Mouse (Mus musculus) megakaryocyte, adult 5-6 weeks (primary cell): ENCODE measurements around the gene Epm2aip1. TPM values are rescaled to one million over a fixed set of nuclear protein-coding genes. Genes with fewer than 3 reads are reported as not detected.

Source experiments
- ATAC-seq: 2 replicates; pipeline ENCODE4 v1.8.0; 2016; ENCODE audit warnings: mild to moderate bottlenecking, inconsistent platforms; ENCODE audit not compliant: poor library complexity, severe bottlenecking
- total RNA-seq, 2 experiments: library from RNA; stranded (forward) in 1 of 2; stranded (reverse) in 1 of 2; fragments of 153-499, 151-499 nt in 1 of 2; fragments of 221-1000, 200-1000 nt in 1 of 2; gene quantifications; 2 replicates each; pipeline versions ENCODE4 v1.2.3 to v1.2.4; 2015 to 2017

Epm2aip1 gene
- total RNA-seq (2015) = 13.7 and 15.3 TPM in 2 replicates
- 12.2 and 16.1 TPM in 2 replicates for total RNA-seq (2017)

DNA sequence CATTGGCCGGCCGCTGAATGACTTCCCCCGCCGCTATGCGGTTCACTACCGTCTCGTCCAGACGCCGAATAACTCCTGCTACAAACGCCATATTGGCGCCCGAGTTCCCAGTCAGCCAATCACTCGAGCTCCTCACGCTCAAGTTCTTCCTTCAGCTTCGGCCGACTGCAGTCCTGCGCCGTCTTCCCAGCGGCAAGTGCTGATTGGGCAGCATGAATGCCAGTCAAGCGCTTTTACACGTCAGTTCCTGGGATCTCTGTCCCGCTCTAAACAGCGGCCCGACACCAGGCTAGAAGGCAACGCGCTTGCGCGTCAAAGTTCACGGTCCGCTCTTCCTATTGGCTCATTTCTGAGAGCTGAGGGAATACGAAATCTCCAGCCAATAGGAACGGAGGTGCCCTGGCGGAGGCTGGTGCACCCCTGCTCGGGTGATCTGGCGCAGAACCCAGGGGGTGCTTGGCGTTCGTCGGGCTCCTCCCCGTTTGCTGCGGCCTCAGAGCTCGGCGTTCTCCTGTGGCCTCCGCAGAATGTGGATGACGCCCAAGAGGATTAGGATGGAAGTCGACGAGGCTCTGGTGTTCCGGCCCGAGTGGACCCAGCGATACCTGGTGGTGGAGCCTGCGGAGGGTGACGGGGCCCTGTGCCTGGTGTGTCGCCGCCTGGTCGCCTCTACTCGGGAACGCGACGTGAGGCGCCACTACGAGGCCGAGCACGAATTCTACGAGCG lies at the start of gene Epm2aip1, which contains the start of gene Mlh1:
Gene Epm2aip1, plus strand, starts transcription at position 496 of the 727 bp plus-strand sequence.
Gene Mlh1, minus strand, starts transcription at position 358 of the 727 bp plus-strand sequence.
- peak; percentile 89 for ATAC-seq

DNA sequence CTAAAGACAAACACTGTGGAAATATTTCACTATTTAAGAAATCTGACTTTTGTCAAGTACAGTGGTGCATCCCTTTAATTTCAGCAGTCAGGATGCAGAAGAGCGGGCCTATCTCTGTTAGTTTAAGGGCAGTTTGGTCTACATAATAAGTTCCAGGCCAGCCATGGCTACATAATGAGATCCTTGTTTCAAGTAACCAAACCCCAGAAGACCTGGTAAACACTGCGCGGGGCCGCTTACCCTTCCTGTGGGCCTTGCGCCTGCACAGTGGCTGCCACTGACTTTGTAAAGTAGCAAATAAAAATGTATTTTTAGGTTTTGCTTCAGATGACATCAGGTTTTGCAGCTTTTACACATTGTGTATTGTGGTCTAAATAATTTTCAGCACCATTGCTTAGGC lies 48.3 kb upstream of the Epm2aip1 start:
- no peak for ATAC-seq

DNA sequence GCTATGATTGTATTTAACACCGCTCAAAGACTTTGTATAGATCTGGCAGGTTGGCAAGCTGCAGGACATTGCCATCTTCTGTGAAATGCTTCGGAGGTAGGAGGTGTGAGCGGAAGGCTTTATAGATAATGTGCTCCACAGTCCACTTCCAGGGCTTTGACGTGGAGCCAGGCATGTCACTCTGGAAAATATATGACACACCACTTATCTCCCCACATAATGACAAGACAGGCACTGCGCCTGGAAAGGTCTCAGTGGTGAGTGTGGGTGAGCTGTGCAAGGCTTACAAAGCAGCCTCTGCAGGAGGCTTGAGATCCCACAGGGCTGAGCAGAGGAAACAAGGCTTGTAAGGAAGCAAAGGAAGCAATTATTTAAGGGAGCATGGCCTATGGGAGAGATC lies 43.3 kb upstream of the Epm2aip1 start:
- ATAC-seq = no peak

DNA sequence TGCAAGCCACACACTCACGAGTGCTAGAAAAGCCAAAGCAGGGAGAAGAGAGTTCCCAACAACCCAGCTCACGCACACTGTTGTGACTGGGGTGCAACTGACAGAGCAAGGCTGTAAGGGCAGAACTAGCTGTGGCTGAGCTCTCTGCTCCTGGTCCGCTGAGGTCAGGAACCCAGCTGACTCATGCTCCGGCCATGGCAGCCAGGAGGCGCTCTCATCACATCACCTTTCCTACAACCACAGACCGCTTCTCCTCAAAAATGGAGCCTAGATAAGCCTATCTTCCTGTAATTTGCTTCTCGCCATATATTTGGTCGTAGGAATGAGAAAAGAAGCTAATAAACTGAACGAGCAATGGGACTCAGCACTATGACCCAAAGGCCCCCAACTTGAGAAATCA lies 37.0 kb upstream of the Epm2aip1 start:
- no peak for ATAC-seq

DNA sequence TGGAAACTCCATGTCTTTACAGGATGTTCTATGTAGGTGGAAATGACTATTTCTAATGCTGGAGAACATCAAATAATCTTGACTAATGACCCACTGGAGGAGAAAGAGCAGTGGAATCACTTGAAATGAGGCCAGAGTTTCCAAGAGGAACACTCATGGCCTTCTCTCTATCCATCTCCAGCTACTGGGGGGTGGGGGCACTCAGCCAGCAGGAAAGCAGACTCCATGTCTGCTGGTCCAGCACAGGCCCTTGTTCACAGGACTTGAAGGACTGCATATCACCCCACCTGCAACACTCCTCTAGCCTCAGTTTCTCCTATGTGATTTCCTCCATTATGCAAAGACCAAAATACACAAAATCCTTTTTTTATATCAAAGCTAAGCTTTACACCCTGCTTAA lies 34.0 kb upstream of the Epm2aip1 start:
- ATAC-seq = no peak

DNA sequence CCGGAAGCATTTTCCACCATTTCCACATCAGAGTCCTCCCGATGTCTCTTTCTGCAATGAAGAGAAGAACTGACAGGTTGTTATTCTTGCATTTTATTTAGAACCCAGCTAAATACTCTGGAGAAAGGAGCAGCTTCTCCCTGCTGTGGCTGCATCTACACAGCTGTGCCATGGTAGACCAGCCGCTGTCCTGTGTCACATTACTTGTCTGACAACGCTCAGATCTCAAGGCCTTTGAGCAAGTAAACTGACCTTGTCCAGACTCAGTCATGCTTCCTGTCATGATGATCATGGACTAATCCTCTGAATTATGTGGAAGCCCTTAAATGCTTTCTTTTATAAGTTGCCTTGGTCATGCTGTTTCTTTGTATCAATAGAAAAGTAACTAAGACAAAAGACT lies 31.9 kb upstream of the Epm2aip1 start:
- no peak for ATAC-seq

DNA sequence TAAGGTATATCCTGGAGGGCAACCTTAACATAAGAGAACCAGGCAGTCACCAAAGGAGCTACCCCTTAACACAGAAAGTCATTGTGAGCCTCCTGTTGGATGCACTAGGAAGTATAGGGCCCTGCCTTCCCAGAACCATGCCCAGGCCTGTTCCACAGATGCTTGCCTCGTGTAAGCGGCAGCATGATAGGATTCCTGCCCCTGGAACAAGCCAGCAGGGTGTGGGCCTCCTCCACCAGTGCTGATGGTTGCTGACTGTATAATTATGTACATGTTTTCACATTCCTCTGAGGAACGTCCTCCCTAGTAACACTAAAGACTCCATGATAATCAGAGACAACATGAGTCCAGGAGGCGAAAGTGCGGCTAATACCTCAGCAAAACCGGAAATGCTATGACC lies 28.3 kb upstream of the Epm2aip1 start:
- ATAC-seq = no peak

DNA sequence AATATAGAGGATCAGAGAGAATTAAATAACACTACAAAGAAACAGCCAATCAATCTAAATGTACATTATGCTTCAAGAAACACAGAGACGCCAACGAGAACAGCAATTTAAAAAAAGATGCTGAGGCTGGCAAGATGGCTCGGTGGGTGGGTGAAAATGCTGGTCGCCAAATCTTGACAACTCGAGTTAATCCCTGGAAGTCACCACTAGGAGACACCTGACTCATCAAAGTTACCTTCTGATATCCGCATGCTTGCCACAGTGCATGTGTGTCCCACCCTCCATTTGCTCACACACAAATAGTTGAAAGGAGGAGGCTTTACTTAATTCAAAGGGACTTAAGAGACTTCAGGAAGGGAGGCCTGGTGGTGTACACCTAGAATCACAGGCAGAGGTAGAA lies 26.2 kb upstream of the Epm2aip1 start:
- ATAC-seq = no peak

DNA sequence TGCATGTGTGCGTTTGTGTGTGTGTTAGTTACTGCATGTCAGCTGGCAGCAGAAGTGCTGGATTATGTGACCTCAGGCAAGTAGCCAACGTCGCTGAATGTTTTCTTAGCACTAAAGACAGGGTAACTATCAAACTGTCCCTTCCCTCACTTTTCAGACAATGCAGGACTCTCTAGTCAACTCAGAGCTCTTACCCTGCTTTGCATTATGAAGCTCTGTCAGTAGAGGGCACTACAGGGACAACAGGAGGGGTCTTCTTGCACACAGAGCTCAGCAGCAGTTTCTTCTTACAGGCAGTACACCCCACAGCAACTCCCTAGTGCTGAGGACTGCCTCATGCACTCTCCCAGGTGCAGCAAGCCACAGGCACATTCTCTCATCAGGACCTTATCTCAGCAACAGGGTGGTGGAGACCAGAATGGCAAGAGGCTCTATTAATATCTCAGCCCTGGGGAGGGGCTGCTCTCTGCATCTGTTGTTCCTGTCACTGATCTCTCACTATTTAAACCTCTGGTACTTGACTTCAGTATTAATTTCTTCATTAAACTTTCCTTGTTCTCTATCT lies 24.0 kb upstream of the Epm2aip1 start:
- ATAC-seq = no peak

DNA sequence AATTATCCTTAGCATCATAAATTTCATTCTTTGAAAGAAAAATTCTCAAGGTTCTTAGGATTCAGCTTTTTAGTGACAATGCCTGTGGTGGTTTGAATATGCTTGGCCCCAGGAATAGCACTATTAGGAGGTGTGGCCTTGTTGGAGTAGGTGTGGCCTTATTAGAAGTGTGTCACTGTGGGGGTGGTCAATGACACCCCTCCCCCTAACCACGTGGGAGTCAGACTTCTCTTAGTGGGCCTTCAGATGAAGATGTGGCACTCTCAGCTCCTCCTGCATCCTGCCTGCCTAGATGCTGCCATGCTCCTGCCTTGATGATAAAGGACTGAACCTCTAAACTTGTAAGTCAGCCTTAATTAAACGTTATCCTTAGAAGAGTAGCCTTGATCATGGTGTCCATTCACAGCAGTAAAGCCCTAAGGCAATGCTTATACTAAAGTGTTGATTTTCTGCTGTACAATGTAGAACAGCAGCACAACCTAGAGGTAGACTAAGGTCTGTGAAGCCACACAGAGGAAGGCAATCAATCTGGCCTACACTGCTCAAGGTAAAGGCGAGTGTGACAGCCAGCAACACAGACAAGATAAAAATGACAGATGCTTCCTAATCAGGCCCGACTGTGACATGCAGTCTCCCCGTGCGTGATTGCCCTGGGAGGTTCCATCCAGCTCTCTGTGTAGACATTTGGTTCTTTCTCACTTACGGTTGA lies 19.4 kb upstream of the Epm2aip1 start:
- no peak for ATAC-seq

DNA sequence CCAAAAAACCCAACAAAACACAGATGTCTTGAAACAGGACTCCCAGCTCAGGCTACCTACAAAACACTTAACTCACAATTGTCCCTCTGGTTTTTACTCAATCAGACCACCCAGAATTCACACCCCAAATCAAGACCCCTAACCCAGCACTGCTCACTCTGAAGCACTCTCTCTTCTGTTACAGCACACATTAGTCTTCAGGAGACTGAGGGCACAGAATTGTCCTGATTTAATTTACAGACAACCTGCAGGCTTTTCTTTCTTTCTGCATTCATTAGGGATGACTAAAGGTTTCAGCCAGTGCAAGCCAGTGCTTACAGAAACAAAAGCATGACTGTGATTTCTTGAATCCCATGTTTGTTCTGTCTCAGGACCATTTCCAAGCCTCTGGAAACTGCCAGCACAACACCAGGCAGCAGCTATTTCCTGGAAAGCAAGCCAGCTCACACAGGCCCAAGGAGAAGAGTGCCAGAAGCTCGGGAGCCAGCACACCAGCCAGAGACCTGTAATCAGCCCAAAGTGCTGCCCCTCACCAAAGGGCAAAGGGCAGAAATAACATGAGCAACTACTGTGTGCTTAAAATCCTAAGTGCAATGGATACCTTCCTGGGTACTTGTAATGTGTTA lies 11.3 kb upstream of the Epm2aip1 start:
- ATAC-seq = no peak

DNA sequence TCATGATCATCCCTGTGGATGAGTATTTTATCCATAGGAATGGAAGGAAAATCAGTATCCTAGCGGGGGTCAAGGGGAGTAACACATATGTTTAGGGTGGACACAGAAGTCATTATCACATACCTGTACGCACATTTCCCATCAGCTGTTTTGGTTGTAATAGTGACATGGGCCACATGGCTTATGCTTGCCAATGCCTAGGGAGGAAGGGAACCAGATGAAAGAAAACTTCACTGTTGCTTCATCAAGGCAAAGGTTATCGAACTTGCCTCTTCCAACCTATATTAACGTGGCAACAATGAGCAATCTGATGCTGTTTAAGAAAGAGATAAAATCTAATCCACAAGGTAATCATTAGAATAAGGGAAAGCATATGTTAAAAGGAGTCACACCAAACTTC lies 10.4 kb upstream of the Epm2aip1 start:
- ATAC-seq = no peak

DNA sequence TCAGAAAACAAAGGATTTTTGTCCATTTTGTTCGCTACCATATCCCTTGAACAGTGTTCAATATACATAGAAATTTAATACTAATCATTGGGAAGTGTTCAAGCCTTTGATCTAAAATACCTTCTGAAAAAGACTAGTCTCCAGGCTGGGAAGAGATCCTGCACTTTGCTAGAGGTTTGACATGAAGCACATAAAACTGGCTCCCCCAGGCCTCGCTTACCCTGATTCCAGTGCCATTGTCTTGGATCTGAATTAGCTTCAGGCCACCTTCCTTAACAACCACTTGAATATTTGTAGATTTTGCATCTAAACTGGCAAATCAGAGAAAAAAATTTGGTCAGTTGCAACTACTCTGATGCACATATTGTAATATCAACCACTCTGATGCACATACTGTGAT lies 3.7 kb upstream of the Epm2aip1 start:
- no peak for ATAC-seq

DNA sequence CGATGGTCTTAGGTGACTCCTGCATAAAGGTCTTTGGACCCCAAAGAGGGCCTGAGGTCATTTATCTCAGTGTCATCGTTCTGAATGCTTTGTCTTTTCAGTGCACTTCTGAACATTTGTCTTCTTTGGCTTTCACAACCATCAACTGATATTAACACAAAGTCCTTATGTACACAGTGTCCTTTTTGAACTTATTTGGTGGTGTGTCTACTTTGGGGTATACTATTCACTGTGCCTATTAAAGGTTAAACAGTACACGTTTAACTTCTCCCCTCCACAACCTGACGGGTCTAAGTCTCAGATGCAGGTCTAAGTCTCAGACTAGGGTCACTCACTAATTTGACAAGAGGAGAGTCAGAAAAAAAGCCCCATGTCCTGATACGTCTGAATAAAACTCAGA lies 1.1 kb upstream of the Epm2aip1 start:
- no peak for ATAC-seq

DNA sequence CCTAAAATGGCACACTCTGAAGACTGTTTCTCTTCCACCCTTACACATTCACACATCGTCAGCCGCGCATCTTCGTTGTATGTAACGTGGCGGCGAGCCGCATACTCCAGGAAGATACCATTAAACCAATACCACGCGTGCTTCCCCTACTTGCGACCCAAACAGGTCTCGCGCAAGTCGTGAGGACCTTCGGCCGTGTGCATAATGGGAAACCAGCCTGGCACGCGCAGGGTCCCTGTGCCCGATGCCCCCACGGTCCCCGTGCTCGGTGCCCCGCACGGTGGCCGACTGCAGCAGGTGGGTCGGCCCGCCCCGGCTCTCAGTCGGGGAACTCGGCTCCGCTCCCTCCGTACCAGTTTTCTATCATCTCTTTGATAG lies 684 bp upstream of the Epm2aip1 start:
- ATAC-seq = peak; percentile 31

DNA sequence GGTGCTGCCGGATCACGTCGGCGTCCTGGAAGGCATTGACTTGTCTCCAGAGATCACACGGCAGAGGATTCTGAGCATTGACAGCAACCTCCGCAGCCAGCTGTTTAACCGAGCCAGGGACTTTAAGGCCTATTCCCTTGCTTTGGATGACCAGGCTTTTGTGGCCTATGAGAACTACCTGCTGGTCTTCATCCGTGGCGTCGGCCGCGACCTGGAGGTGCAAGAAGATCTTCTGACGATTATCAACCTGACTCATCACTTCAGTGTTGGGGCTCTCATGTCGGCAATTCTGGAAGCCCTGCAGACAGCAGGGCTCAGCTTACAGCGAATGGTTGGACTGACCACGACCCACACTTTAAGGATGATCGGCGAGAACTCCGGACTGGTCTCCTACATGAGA lies 627 bp downstream of the Epm2aip1 start:
- ATAC-seq = no peak

DNA sequence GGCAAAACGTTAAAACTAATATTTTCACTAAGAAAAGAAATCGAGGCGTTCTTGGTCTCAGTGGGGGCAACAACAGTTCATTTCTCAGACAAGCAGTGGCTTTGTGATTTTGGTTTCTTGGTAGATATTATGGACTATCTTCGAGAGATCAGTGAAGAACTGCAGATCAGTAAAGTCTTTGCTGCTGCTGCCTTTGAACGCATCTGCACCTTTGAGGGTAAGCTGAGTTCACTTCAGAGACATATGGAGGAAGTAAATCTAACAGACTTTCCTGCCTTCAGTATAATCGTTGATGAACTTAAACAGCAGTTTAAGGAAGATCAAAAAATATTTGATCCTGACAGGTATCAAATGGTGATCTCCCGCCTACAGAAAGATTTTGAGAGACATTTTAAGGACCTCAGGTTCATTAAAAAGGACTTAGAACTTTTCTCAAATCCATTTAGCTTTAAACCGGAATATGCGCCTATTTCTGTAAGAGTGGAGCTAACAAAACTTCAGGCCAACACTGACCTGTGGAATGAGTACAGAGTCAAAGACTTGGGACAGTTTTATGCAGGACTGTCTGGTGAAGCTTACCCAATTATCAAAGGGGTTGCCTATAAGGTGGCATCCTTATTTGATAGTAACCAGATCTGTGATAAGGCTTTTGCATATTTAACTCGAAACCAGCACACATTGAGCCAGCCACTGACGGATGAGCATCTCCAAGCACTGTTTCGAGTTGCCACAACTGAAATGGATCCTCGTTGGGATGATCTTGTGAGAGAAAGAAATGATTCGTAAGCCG lies 1.5 kb downstream of the Epm2aip1 start:
- ATAC-seq = no peak

DNA sequence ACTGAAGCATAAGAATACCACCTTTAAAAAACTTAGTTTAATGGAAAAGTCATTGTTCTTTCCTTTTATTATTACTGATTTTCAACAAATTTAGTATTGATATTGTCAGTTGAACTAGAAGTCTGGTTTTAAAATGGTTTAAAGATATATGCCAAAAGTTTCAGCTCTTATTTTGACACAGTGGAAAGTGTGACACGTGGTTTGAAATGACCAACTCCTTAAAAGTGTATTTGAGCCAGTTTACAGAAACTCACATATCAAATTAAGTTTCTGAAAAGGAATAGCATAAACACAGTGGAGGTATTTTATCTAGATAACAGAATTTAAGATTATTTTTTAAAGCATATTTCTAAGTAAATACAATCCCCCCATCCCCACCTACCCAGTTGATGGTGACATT lies 2.2 kb downstream of the Epm2aip1 start:
- no peak for ATAC-seq

DNA sequence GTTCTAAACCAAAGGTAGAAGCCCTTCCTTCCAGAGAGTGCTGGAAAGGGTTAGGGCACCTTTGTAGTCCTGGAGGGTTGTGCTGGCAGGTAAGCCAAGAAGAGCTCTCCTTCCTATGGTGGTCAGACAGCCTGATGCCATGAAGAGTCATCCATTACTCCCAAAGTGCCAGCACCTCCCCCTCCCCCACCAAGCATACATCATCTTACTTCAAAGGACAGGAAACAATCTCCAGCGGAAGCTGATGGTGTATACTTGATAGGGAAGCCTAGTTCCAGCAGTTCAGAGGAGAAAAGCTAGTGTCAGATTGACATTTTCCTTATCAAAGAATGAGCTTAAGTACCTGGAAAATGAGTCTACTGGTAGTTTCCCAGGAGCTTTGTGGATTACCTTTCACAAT lies 3.4 kb downstream of the Epm2aip1 start:
- no peak for ATAC-seq

DNA sequence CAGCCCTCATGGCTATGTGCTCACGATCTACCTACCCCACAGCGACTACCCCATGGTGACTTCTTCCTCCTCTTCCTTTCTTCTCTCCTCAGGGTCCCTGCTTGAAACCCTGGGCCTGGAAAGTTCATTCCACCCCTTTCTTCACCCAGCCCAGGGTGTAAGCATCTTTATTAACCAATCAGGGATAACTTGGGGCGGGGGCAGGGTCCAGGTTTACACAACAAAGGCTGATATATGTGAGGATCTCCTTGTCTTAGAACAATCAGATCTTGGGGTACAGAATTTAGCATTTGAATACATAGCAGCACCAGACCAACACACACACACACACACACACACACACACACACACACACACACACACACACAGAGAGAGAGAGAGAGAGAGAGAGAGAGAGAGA lies 13.3 kb downstream of the Epm2aip1 start:
- ATAC-seq = no peak

DNA sequence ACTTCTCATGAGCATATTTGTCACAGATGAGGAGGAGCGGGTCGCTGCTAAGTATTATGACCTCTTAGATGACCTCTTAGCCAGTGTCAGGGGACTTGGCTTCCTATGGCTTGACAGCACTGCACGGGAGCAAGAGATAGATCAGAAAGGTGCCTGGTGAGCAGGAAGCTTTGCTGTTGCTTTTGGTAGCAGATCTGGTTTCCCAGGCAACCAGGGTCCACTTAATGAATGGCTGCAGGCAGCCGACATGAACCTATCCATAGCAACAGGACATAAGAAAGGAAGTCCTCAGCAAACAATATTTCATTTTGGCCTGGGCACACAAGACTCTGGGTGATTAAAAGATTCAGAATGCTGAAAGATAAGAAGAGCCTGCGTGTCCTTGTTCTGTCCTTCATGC lies 13.9 kb downstream of the Epm2aip1 start:
- ATAC-seq = no peak
